Mouse (Mus musculus) CH12F3 (cell line): ENCODE measurements around the gene Igfbp7.

Experiments
- in situ Hi-C: fragments of 300-500 bp; cut with MboI; formaldehyde crosslinking; loops from 2 replicates; pipeline ENCODE4 v1.14.3; 2020; ENCODE audit warnings: low sequenced_read_pairs

Gene Igfbp7

GRCm38 (mm10) chr5:77355307-77356265 is 52.3 kb downstream of the Igfbp7 start:
- in situ Hi-C loops: loop anchor here (10.0 kb wide), 1 partner anchor 109 kb away; no protein-coding TSS in a partner anchor

- in situ Hi-C loops: loop anchor here (10.0 kb wide), 1 partner anchor 110 kb away; no protein-coding TSS in a partner anchor
Measured at GRCm38 (mm10) chr5:77354361-77354787, 53.5 kb downstream of the Igfbp7 start.

GRCm38 (mm10) chr5:77351691-77352090 is 56.1 kb downstream of the Igfbp7 start:
- in situ Hi-C loops: loop anchor here (10.0 kb wide), 1 partner anchor 113 kb away; no protein-coding TSS in a partner anchor

GRCm38 (mm10) chr5:77349971-77350658 is 57.7 kb downstream of the Igfbp7 start:
- in situ Hi-C loops: loop anchor here (10.0 kb wide), 1 partner anchor 115 kb away; no protein-coding TSS in a partner anchor

- in situ Hi-C loops: no loop called here
Measured at GRCm38 (mm10) chr5:77348901-77349300, 58.9 kb downstream of the Igfbp7 start.

- in situ Hi-C loops: no loop called here
Measured at GRCm38 (mm10) chr5:77340033-77340432, 67.8 kb downstream of the Igfbp7 start.

- in situ Hi-C loops: no loop called here
Measured at GRCm38 (mm10) chr5:77330154-77330553, 77.7 kb downstream of the Igfbp7 start.

- in situ Hi-C loops: no loop called here
Measured at GRCm38 (mm10) chr5:77324936-77325335, 82.9 kb downstream of the Igfbp7 start.

GRCm38 (mm10) chr5:77314986-77315385 is 92.9 kb downstream of the Igfbp7 start:
- in situ Hi-C loops: no loop called here

- in situ Hi-C loops: no loop called here
Measured at GRCm38 (mm10) chr5:77314206-77314605, 93.6 kb downstream of the Igfbp7 start.

- in situ Hi-C loops: no loop called here
Measured at GRCm38 (mm10) chr5:77309924-77310772, 97.7 kb downstream of the Igfbp7 start, which contains the start of the genes Noa1 and Polr2b. Gene Noa1 (minus strand): TSS chr5:77310084. Gene Polr2b (plus strand): TSS chr5:77310147.

GRCm38 (mm10) chr5:77309051-77309906 is 98.6 kb downstream of the Igfbp7 start:
- in situ Hi-C loops: no loop called here

- in situ Hi-C loops: no loop called here
Measured at GRCm38 (mm10) chr5:77307821-77308553, 99.9 kb downstream of the Igfbp7 start.

GRCm38 (mm10) chr5:77301296-77301903 is 106.4 kb downstream of the Igfbp7 start:
- in situ Hi-C loops: no loop called here

- in situ Hi-C loops: no loop called here
Measured at GRCm38 (mm10) chr5:77299486-77299885, 108.4 kb downstream of the Igfbp7 start.
